Mouse (Mus musculus) cerebellum, adult 9-10 months (tissue): ENCODE data around the gene Ccn5.

Experiments used
- DNase-seq: peaks from one replicate; pipeline ENCODE4 v3.0.0; 2022

The Ccn5 gene

GRCm38 (mm10) chr2:163853461-163853901, 32.8 kb downstream of the Ccn5 start, which contains the start of gene Kcnk15:
Gene Kcnk15 (plus strand): TSS chr2:163853651.
- DNase-seq, result no peak

- no peak for DNase-seq
These were observed 36.6 kb downstream of the Ccn5 start for GRCm38 (mm10) chr2:163857233-163857632.

GRCm38 (mm10) chr2:163858254-163858947, 37.7 kb downstream of the Ccn5 start:
- peak; percentile 60 for DNase-seq

GRCm38 (mm10) chr2:163865311-163865710, 44.6 kb downstream of the Ccn5 start:
- peak; percentile 66 for DNase-seq

- no peak for DNase-seq
These were observed 45.4 kb downstream of the Ccn5 start for GRCm38 (mm10) chr2:163866061-163866460.

- DNase-seq, result no peak
These were observed 49.1 kb downstream of the Ccn5 start for GRCm38 (mm10) chr2:163869783-163870182.

GRCm38 (mm10) chr2:163871266-163871665, 50.6 kb downstream of the Ccn5 start:
- DNase-seq, result no peak

- DNase-seq, result no peak
These were observed 51.2 kb downstream of the Ccn5 start for GRCm38 (mm10) chr2:163871906-163872305.

GRCm38 (mm10) chr2:163874877-163875276, 54.2 kb downstream of the Ccn5 start:
- DNase-seq, result no peak

GRCm38 (mm10) chr2:163875484-163875883, 54.8 kb downstream of the Ccn5 start:
- DNase-seq, result no peak

GRCm38 (mm10) chr2:163876830-163877498, 56.3 kb downstream of the Ccn5 start:
- DNase-seq, result no peak

- peak; percentile 79 for DNase-seq
These were observed 60.2 kb downstream of the Ccn5 start for GRCm38 (mm10) chr2:163880891-163881290.
